Mouse (Mus musculus): ENCODE measurements around the gene Mapt. TPM values are rescaled to one million over a fixed set of nuclear protein-coding genes. Genes with fewer than 3 reads are reported as not detected.
"Not testable (repeated sequence)": the region's sequence is repeated elsewhere in the genome, so short reads cannot be mapped to it uniquely, and the experiment has no call there.

Gene Mapt
- total RNA-seq, 2 experiments from 2014 or later, result 51.5 to 54.4 TPM

GRCm38 (mm10) chr11:104232141-104233061 lies 1.2 kb downstream of the Mapt start:
- DNase-seq, result peak; percentile 33 to 39

GRCm38 (mm10) chr11:104233101-104233500 lies 1.9 kb downstream of the Mapt start:
- intact Hi-C loops (cut with DNase I), result loop anchor here (10.0 kb wide), 1 partner anchor 212 kb away; no protein-coding TSS in a partner anchor
- DNase-seq, result no peak

More at GRCm38 (mm10) chr11:104232141-104233061, 1.2 kb downstream of the Mapt start:
- intact Hi-C loops (cut with DNase I), result loop anchor here (10.0 kb wide), 1 partner anchor 212 kb away; no protein-coding TSS in a partner anchor

- no peak for DNase-seq
- intact Hi-C loops (cut with DNase I), result loop anchor here (10.0 kb wide), 1 partner anchor 211 kb away; no protein-coding TSS in a partner anchor
These were observed 2.5 kb downstream of the Mapt start for GRCm38 (mm10) chr11:104233574-104234206.

- intact Hi-C loops (cut with DNase I), result loop anchor here (10.0 kb wide), 1 partner anchor 210 kb away; no protein-coding TSS in a partner anchor
These were observed 3.5 kb downstream of the Mapt start for GRCm38 (mm10) chr11:104234680-104235079.

GRCm38 (mm10) chr11:104235881-104236280 lies 4.7 kb downstream of the Mapt start:
- no peak for DNase-seq
- intact Hi-C loops (cut with DNase I), result loop anchor here (10.0 kb wide), 1 partner anchor 209 kb away; no protein-coding TSS in a partner anchor

More at GRCm38 (mm10) chr11:104234680-104235079, 3.5 kb downstream of the Mapt start:
- DNase-seq, result no peak

GRCm38 (mm10) chr11:104237226-104237625 lies 6.0 kb downstream of the Mapt start:
- intact Hi-C loops (cut with DNase I), result loop anchor here (10.0 kb wide), 1 partner anchor 208 kb away; no protein-coding TSS in a partner anchor
- peak; percentile 54 to 76 for DNase-seq

- intact Hi-C loops (cut with DNase I), result loop anchor here (10.0 kb wide), 1 partner anchor 207 kb away; no protein-coding TSS in a partner anchor
These were observed 7.0 kb downstream of the Mapt start for GRCm38 (mm10) chr11:104237958-104238747.

GRCm38 (mm10) chr11:104245478-104245877 lies 14.3 kb downstream of the Mapt start:
- intact Hi-C loops (cut with DNase I); DNase-seq: not testable (repeated sequence)

More at GRCm38 (mm10) chr11:104237958-104238747, 7.0 kb downstream of the Mapt start:
- DNase-seq, result no peak

GRCm38 (mm10) chr11:104246171-104246694 lies 15.0 kb downstream of the Mapt start:
- intact Hi-C loops (cut with DNase I), result no loop called here
- no peak for DNase-seq

- no peak for DNase-seq
These were observed 16.0 kb downstream of the Mapt start for GRCm38 (mm10) chr11:104247141-104247717.

GRCm38 (mm10) chr11:104249420-104249819 lies 18.2 kb downstream of the Mapt start:
- peak; percentile 30 to 42 for DNase-seq
- intact Hi-C loops (cut with DNase I), result no loop called here

More at GRCm38 (mm10) chr11:104247141-104247717, 16.0 kb downstream of the Mapt start:
- intact Hi-C loops (cut with DNase I), result no loop called here

GRCm38 (mm10) chr11:104251121-104251520 lies 19.9 kb downstream of the Mapt start:
- intact Hi-C loops (cut with DNase I), result no loop called here
- no peak for DNase-seq

- intact Hi-C loops (cut with DNase I), result no loop called here
- DNase-seq, result no peak
These were observed 20.9 kb downstream of the Mapt start for GRCm38 (mm10) chr11:104252094-104252493.

- no peak for DNase-seq
- intact Hi-C loops (cut with DNase I), result no loop called here
These were observed 23.3 kb downstream of the Mapt start for GRCm38 (mm10) chr11:104254408-104255039.

GRCm38 (mm10) chr11:104256179-104256578 lies 25.0 kb downstream of the Mapt start:
- intact Hi-C loops (cut with DNase I), result no loop called here
- DNase-seq, result peak in 1 of 2 experiments; percentile 55

- intact Hi-C loops (cut with DNase I), result no loop called here
- DNase-seq, result no peak
These were observed 27.8 kb downstream of the Mapt start for GRCm38 (mm10) chr11:104258991-104259390.

- no peak for DNase-seq
- intact Hi-C loops (cut with DNase I), result no loop called here
These were observed 33.5 kb downstream of the Mapt start for GRCm38 (mm10) chr11:104264683-104265082.

GRCm38 (mm10) chr11:104265669-104266068 lies 34.5 kb downstream of the Mapt start:
- no peak for DNase-seq
- intact Hi-C loops (cut with DNase I), result no loop called here

- peak in 1 of 2 experiments; percentile 44 for DNase-seq
- intact Hi-C loops (cut with DNase I), result no loop called here
These were observed 36.2 kb downstream of the Mapt start for GRCm38 (mm10) chr11:104267380-104267779.
